ENCODE assay signal across 7 mouse cellular contexts in genomic region chr13:9882362-9883282, GRCm38 (mm10).
DNase-seq lines count a peak whose midpoint lies in the region; ATAC-seq lines count a peak whose summit lies in the region.

No protein-coding gene starts in this region.

- no peaks in the 10 kb centered on the region for H3K36me3 ChIP-seq in hindbrain, embryonic 14.5 days (replicated peaks; ENCODE audit: control insufficient read depth, insufficient read depth)

- DNase-seq in cerebellum, postnatal 25 days = peak; percentile 58 to 79
- DNase-seq in gastrocnemius, adult 18-20 months (ENCODE audit: low spot score) = peak; percentile 75
- peak; percentile 87 for DNase-seq in hindbrain, embryonic 14.5 days (ENCODE audit: low spot score)
- DNase-seq in layer of hippocampus, postnatal 10 days (ENCODE audit: low spot score in 2 of 2) = peak; percentile 73 to 79
- peak; percentile 85 for DNase-seq in lung, postnatal 25 days (ENCODE audit: low spot score)
- DNase-seq in retina, postnatal 7 days (ENCODE audit: low read depth, low spot score) = peak; percentile 69

- no peak overlapping the region for H3K4me3 ChIP-seq in hindbrain, embryonic 14.5 days (replicated peaks; ENCODE audit: low read length)

- peak; percentile 76 for ATAC-seq in activated CD4-positive, CD25-positive, alpha-beta regulatory T cell, adult 4 months
- ATAC-seq in hindbrain, embryonic 14.5 days (ENCODE audit: low FRiP score) = peak; percentile 93

- H3K4me1 ChIP-seq in hindbrain, embryonic 14.5 days (replicated peaks; ENCODE audit: control insufficient read depth, insufficient read depth, low read length) = no peaks in the 10 kb centered on the region

- H3K9me3 ChIP-seq in hindbrain, embryonic 14.5 days (ENCODE audit: control insufficient read depth, low read length) = no peaks in the 10 kb centered on the region

- H3K9ac ChIP-seq in hindbrain, embryonic 14.5 days = no peak overlapping the region

- no peak overlapping the region for H3K27ac ChIP-seq in hindbrain, embryonic 14.5 days

- no peaks in the 10 kb centered on the region for H3K27me3 ChIP-seq in hindbrain, embryonic 14.5 days (ENCODE audit: control insufficient read depth, insufficient read depth, low read length)

- WGBS in hindbrain, embryonic 14.5 days = 49% methylated on average over 15 of the region's 15 CpGs

- no peak overlapping the region for H3K4me2 ChIP-seq in hindbrain, embryonic 14.5 days (replicated peaks)
